Mouse (Mus musculus): ENCODE data around the gene Trip6. TPM values are rescaled to one million over a fixed set of nuclear protein-coding genes. Genes with fewer than 3 reads are reported as not detected.
"Not testable (repeated sequence)": the region's sequence is repeated elsewhere in the genome, so short reads cannot be mapped to it uniquely, and the experiment has no call there.

Gene Trip6
- polyA plus RNA-seq, 1 experiment from 2014 or later: 112 TPM

- Histone ChIP-seq H3K27me3 (peaks cover 46% of the 10 kb centered on the region), H3K4me1 (peaks cover 25% of the 10 kb centered on the region), H3K36me3 (no peaks in the 10 kb centered on the region), H3K9ac (peak within 1 kb of the TSS; percentile 2), H3K9me3 (replicated peaks) (no peaks in the 10 kb centered on the region), H3K4me3 (replicated peaks) (peak within 1 kb of the TSS; percentile 43), H3K4me2 (replicated peaks) (peak within 1 kb of the TSS; percentile 85), H3K27ac (replicated peaks) (no peak within 1 kb of the TSS)
- WGBS: 1% methylated on average over 39 of the region's 40 CpGs
- peak; percentile 10; the same call in 1 of the 2 replicates for ATAC-seq (ENCODE audit: insufficient number of reproducible peaks, low FRiP score, low TSS enrichment, low read depth)
These were observed 26.9 kb downstream of the Trip6 start, which contains the start of gene Ache for GRCm38 (mm10) chr5:137287032-137287952. Ache (plus strand) TSS chr5:137287519.

DNA sequence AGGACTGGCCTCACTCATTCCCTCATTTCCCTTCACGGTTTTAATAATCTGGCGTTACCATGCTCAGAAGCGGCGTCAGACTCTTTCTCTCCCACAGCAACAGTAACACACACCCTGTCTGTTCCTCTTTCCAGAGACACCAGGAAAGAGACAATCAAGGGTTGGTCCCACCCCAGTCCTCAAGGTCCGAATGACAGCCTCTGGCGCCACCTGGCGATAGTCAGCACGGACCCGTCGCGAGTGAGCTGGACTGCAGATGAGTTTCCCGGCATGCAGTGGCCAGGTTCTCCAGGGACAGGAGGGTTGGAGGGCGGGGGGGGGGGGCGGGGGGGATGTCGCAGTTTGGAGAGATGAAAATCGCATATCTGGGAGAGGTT is 27.6 kb downstream of the Trip6 start:
- no peak overlapping the region for H3K27ac ChIP-seq (replicated peaks)
- no peaks in the 10 kb centered on the region for H3K36me3 ChIP-seq
- ATAC-seq (ENCODE audit: insufficient number of reproducible peaks, low FRiP score, low TSS enrichment, low read depth): peak; percentile 69
- H3K4me1 ChIP-seq: peaks cover 25% of the 10 kb centered on the region
- peak overlapping the region; percentile 43 for H3K4me3 ChIP-seq (replicated peaks)
- H3K9me3 ChIP-seq (replicated peaks): no peaks in the 10 kb centered on the region
- H3K9ac ChIP-seq: no peak overlapping the region
- under 1% methylated on average over 16 of the region's 16 CpGs for WGBS
- peak overlapping the region; percentile 85 for H3K4me2 ChIP-seq (replicated peaks)
- peaks cover 41% of the 10 kb centered on the region for H3K27me3 ChIP-seq

- Histone ChIP-seq H3K9me3 (replicated peaks) (no peaks in the 10 kb centered on the region), H3K4me1 (peaks cover 25% of the 10 kb centered on the region), H3K4me3 (replicated peaks) (no peak overlapping the region), H3K9ac (no peak overlapping the region), H3K36me3 (no peaks in the 10 kb centered on the region), H3K27ac (replicated peaks) (no peak overlapping the region), H3K27me3 (peaks cover 36% of the 10 kb centered on the region), H3K4me2 (replicated peaks) (no peak overlapping the region)
- 40% methylated on average over 7 of the region's 7 CpGs for WGBS
- ATAC-seq (ENCODE audit: insufficient number of reproducible peaks, low FRiP score, low TSS enrichment, low read depth): no peak
These were observed 28.2 kb downstream of the Trip6 start for GRCm38 (mm10) chr5:137285986-137286385.

DNA sequence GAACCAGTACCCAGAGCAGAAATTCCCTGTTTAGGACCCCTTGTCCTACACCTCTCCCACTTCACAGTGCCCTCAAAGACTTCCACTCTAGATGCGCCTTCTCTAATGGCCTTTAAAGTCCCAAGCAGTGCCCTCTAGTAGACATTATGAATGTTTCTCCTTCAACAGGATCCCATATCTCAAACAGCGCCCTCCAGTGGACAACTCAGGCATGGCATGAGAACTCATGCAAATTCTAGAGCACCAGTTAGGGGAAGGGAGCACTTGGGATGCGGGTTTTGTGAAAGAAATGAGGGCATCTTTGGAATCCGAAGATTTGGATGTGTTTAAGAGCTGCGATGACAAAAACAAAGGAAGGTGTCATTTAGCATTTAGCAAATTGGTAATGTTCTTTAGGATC is 29.2 kb downstream of the Trip6 start:
- Histone ChIP-seq H3K4me1 (peaks cover 25% of the 10 kb centered on the region), H3K9me3 (replicated peaks) (no peaks in the 10 kb centered on the region), H3K36me3 (no peaks in the 10 kb centered on the region), H3K9ac (no peak overlapping the region), H3K27me3 (peaks cover 27% of the 10 kb centered on the region), H3K4me3 (replicated peaks) (no peak overlapping the region), H3K27ac (replicated peaks) (no peak overlapping the region), H3K4me2 (replicated peaks) (no peak overlapping the region)
- 62% methylated on average over 5 of the region's 5 CpGs for WGBS
- ATAC-seq (ENCODE audit: insufficient number of reproducible peaks, low FRiP score, low TSS enrichment, low read depth): no peak

DNA sequence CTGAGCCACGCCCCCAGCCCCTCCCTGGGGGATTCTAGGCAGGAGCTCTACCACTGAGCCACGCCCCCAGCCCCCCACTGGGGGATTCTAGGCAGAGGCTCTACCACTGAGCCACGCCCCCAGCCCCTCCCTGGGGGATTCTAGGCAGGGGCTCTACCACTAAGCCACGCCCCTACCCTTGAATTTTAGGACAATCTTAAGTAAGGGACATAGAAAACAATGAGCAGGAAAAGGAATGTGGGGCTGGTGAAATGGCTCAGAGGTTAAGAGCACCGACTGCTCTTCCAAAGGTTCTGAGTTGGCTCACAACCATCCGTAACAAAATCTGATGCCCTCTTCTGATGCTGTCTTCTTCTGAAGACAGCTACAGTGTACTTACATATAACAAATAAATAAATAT is 29.8 kb downstream of the Trip6 start:
- H3K36me3 ChIP-seq; H3K27ac ChIP-seq (replicated peaks); ATAC-seq (ENCODE audit: insufficient number of reproducible peaks, low FRiP score, low TSS enrichment, low read depth); H3K9me3 ChIP-seq (replicated peaks); H3K9ac ChIP-seq; H3K4me3 ChIP-seq (replicated peaks); H3K4me2 ChIP-seq (replicated peaks): not testable (repeated sequence)
- Histone ChIP-seq H3K4me1 (peaks cover 24% of the 10 kb centered on the region), H3K27me3 (peaks cover 20% of the 10 kb centered on the region)
- 87% methylated on average over 5 of the region's 6 CpGs for WGBS

DNA sequence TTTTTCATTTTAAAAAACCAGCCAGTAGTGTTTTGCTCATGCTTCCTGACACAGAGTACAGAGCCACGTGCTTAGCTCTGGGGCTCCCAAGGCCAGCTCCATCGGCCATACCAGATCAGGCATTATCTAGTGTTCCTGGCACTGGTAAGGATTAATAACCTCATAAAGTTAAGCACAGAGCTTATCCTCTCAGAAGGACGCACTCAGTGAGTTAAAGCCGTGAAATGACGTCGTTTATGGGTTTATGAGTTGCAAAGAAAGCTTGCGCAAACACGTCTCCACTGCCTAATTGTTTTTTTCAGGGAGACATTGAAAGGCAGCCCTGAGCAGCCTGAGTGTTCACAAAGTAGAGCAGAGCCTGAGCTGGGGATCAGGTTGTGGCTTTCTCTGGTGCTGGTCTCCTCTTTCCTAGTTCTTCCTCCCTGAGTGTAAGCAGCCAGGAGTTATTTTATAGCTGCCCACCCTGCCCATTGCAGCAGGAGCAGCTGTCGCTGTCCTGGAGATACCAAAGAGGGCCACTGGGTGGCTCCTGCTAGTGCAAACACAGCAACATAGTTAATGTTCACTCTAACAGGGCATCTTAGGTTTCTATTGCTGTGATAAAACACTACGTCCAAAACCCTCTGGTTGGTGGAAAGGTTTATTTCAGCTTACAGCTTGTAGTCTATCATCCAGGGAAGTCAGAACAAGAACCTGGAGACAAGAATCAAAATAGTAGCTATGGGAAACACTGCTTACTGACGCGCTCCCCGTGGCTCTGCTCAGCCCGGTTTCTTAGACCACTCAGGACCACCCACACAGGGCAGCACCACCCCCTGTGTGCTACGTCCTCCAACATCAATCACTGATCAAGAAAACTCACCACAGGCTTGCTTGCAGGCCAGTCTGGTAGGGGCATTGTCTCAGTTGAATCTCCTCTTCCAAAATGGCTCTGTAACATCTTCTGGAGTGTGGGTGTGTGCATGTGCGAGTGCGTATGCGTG is 36.6 kb downstream of the Trip6 start:
- Histone ChIP-seq H3K4me3 (replicated peaks) (no peak overlapping the region), H3K9me3 (replicated peaks) (no peaks in the 10 kb centered on the region), H3K36me3 (no peaks in the 10 kb centered on the region), H3K4me2 (replicated peaks) (no peak overlapping the region), H3K27me3 (no peaks in the 10 kb centered on the region), H3K9ac (no peak overlapping the region), H3K27ac (replicated peaks) (no peak overlapping the region), H3K4me1 (no peaks in the 10 kb centered on the region)
- WGBS: 44% methylated on average over 18 of the region's 18 CpGs
- ATAC-seq (ENCODE audit: insufficient number of reproducible peaks, low FRiP score, low TSS enrichment, low read depth): peak; percentile 57; the same call in 1 of the 2 replicates

DNA sequence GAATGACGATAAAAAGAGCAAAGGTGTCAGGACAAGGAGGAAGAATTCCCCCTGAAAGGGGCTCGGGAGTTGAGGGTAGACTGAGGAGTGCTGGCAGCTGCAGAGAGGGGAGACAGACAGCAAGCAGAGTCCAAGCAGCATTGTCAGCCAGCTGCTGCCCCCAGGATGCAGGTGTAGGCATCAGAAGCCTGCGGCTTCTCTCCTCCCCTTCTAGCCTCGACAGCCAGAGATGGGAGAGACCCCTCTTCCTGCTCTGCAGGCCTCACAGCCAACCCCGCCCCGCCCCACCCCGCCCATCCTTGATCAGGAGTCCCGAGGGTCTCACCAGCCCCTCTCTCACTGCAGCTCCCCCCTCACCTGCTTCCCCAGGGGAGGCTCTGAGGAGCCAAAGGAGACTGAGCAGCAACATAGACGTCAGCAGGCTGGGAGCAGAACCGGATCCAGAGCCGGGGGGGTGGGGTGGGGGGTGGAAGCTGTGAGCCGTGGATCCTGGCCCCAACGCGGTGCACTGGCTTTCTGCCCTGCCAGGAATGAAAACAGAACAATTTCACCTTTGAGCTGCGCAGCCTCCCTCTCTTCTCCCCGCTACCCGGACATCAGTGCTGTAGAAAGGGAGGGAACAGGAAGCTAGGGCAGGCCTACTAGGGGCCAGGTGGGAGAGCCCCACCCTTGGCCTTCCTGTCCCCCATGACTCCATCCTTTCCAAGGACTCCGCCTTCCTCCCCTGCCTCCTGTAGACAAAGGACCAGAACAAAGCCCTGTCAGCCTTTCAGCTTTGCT is 45.9 kb downstream of the Trip6 start:
- 29% methylated on average over 15 of the region's 18 CpGs for WGBS
- H3K4me3 ChIP-seq (replicated peaks): no peak overlapping the region
- 0 out of 2 replicates have a peak, but pooled peaks have one; percentile 19 for ATAC-seq (ENCODE audit: insufficient number of reproducible peaks, low FRiP score, low TSS enrichment, low read depth)

DNA sequence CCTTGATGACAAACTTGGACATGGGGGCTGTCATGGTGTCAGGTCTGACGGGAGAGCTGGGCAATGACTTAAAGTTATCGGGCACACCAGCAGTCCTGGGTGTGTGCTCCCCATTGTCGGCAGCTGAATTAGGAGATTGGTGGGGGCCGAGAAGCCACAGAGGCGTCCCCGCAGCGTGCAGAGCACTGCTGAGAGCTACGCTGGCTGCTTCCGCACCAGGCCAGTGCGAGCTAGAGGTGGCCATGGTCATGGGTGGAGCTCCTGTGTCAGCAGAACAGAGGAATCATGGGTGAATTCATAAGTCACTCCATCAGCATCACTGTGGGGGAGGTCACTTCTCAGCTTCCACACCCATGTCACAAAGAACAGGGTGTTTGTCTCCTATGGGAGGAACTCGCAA is 49.4 kb downstream of the Trip6 start:
- Histone ChIP-seq H3K4me2 (replicated peaks) (no peak overlapping the region), H3K9ac (no peak overlapping the region), H3K9me3 (replicated peaks) (no peaks in the 10 kb centered on the region), H3K4me1 (no peaks in the 10 kb centered on the region), H3K36me3 (no peaks in the 10 kb centered on the region), H3K4me3 (replicated peaks) (no peak overlapping the region), H3K27me3 (no peaks in the 10 kb centered on the region; the same call in 1 of the 2 replicates), H3K27ac (replicated peaks) (no peak overlapping the region)
- ATAC-seq (ENCODE audit: insufficient number of reproducible peaks, low FRiP score, low TSS enrichment, low read depth): no peak
- 88% methylated on average over 11 of the region's 11 CpGs for WGBS

More for the DNA sequence above, 45.9 kb downstream of the Trip6 start:
- no peaks in the 10 kb centered on the region for H3K9me3 ChIP-seq (replicated peaks)
- no peak overlapping the region for H3K27ac ChIP-seq (replicated peaks)
- 0 out of 2 replicates have a peak overlapping the region, but pooled peaks have one; percentile 19 for H3K4me2 ChIP-seq (replicated peaks)
- H3K9ac ChIP-seq: no peak overlapping the region
- no peaks in the 10 kb centered on the region for H3K36me3 ChIP-seq
- H3K4me1 ChIP-seq: no peaks in the 10 kb centered on the region
- no peaks in the 10 kb centered on the region; the same call in 1 of the 2 replicates for H3K27me3 ChIP-seq

DNA sequence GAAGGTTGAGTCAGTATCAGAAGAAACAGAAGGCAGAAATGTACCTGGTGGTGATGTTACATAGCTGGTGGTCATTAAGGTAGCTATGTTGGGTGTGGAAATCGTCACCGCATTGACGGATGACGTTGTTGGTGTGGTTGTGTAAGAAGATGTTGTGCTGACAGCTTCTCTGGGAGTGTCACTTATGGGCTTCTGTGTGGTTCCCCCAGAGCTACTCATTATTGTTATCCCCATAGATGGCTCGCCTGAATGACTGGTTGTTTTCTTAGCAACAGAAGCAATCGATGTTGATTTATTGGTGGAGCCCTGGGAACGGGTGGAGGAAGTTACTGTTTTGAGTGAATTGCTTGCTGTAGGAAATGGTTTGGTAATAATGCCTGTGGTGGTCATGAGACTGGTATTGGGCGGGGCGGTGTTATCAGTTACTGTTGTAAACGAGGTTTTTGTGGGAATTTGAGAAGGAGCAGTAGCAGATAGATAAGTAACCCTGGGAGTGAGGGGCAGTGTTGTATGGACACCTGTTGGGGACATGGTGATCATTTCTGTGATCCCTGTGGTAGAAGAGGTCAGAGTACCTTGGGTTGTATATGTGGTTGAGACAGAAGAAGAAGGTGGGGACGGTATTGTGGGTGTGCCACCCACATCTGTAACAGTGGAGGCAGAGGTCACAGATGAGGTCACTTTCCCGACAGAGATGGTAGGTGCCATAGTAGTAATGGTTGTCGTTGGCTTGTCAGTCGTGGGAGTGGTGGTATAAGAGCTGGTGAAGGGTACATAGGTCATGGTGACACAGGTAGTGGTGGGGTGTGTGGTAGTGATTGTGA is 50.1 kb downstream of the Trip6 start:
- no peaks in the 10 kb centered on the region for H3K4me1 ChIP-seq
- no peaks in the 10 kb centered on the region for H3K9me3 ChIP-seq (replicated peaks)
- no peak overlapping the region for H3K4me2 ChIP-seq (replicated peaks)
- 83% methylated on average over 14 of the region's 14 CpGs for WGBS
- no peaks in the 10 kb centered on the region for H3K36me3 ChIP-seq
- no peak overlapping the region for H3K9ac ChIP-seq
- no peak overlapping the region for H3K4me3 ChIP-seq (replicated peaks)
- H3K27me3 ChIP-seq: no peaks in the 10 kb centered on the region; the same call in 1 of the 2 replicates
- ATAC-seq (ENCODE audit: insufficient number of reproducible peaks, low FRiP score, low TSS enrichment, low read depth): no peak
- no peak overlapping the region for H3K27ac ChIP-seq (replicated peaks)
